Comparison of ENCODE assay signal across 8 mouse cellular contexts in genomic region chr9:15709599-15710381, GRCm38 (mm10). TPM values are rescaled to one million over a fixed set of nuclear protein-coding genes. Genes with fewer than 3 reads are reported as not detected.
A peak's percentile ranks its signal among the peaks of the same experiment; 100 is the strongest.
DNase-seq lines count a peak whose midpoint lies in the region; ATAC-seq and TF ChIP-seq lines count a peak whose summit lies in the region.

TSS of gene Slc36a4 (plus strand) at chr9:15709738.

- peak within 1 kb of the TSS; percentile 96 for H3K27ac ChIP-seq in hindbrain, embryonic 10.5 days
- H3K27ac ChIP-seq in lung, embryonic 16.5 days (ENCODE audit: low read length), result peak within 1 kb of the TSS; percentile 52; the same call in 1 of the 2 replicates
- H3K27ac ChIP-seq in thymus, adult 2 months (ENCODE audit: control insufficient read depth, insufficient read depth, low read length), result no peak within 1 kb of the TSS

- peaks cover 50% of the 10 kb centered on the region for H3K27me3 ChIP-seq in E14TG2a.4 (ENCODE audit: insufficient read depth, low read length)
- H3K27me3 ChIP-seq in hindbrain, embryonic 10.5 days (ENCODE audit: insufficient read depth, poor library complexity, severe bottlenecking), result peaks cover 14% of the 10 kb centered on the region
- H3K27me3 ChIP-seq in lung, embryonic 16.5 days (ENCODE audit: control insufficient read depth, insufficient read depth, low read depth, low read length), result no peaks in the 10 kb centered on the region
- no peaks in the 10 kb centered on the region for H3K27me3 ChIP-seq in thymus, adult 2 months (ENCODE audit: control insufficient read depth, insufficient read depth, low read length)

- no peaks in the 10 kb centered on the region for H3K9me3 ChIP-seq in E14TG2a.4 (ENCODE audit: low read length)
- H3K9me3 ChIP-seq in hindbrain, embryonic 10.5 days, result no peaks in the 10 kb centered on the region
- no peaks in the 10 kb centered on the region for H3K9me3 ChIP-seq in lung, embryonic 16.5 days (ENCODE audit: control insufficient read depth, low read length)

- peak within 1 kb of the TSS; percentile 90 for H3K4me2 ChIP-seq in lung, embryonic 16.5 days (ENCODE audit: low read depth, low read length)

- peak within 1 kb of the TSS; percentile 78 for H3K4me3 ChIP-seq in E14TG2a.4 (replicated peaks; ENCODE audit: low read length)
- H3K4me3 ChIP-seq in hindbrain, embryonic 10.5 days, result peak within 1 kb of the TSS; percentile 85
- H3K4me3 ChIP-seq in lung, embryonic 16.5 days (ENCODE audit: low read length), result peak within 1 kb of the TSS; percentile 72
- peak within 1 kb of the TSS; percentile 64 for H3K4me3 ChIP-seq in thymus, adult 2 months (ENCODE audit: control insufficient read depth, insufficient read depth, low read length)

- H3K4me1 ChIP-seq in E14TG2a.4 (replicated peaks; ENCODE audit: low read depth, low read length), result peaks cover 12% of the 10 kb centered on the region
- peaks cover 27% of the 10 kb centered on the region for H3K4me1 ChIP-seq in hindbrain, embryonic 10.5 days (replicated peaks)
- H3K4me1 ChIP-seq in lung, embryonic 16.5 days (replicated peaks; ENCODE audit: control insufficient read depth, insufficient read depth, low read length), result peaks cover 7% of the 10 kb centered on the region; the same call in 1 of the 2 replicates
- peaks cover 4% of the 10 kb centered on the region for H3K4me1 ChIP-seq in thymus, adult 2 months (replicated peaks; ENCODE audit: control insufficient read depth, insufficient read depth, low read length)

- DNase-seq in cerebellum, adult 11-12 months, result peak; percentile 78
- DNase-seq in hindbrain, embryonic 10.5 days (ENCODE audit: low spot score), result peak; percentile 76
- DNase-seq in layer of hippocampus, adult 9-11 months, result peak; percentile 78
- peak; percentile 51 for DNase-seq in ovary, adult 18-20 months (ENCODE audit: low spot score)
- DNase-seq in thymus, adult 2 months, result peak; percentile 67

- TF ChIP-seq CTCF in E14TG2a.4 (conservative IDR thresholded peaks at IDR 0.05; ENCODE audit: low read length), result no peak
- TF ChIP-seq CTCF in thymus, adult 2 months (IDR thresholded peaks at IDR 0.05; ENCODE audit: borderline replicate concordance, control insufficient read depth, extremely low read depth, insufficient read depth, low read length, poor library complexity), result no peak

- no peak for TF ChIP-seq POLR2A in thymus, adult 2 months (IDR thresholded peaks at IDR 0.05; ENCODE audit: control insufficient read depth, extremely low read depth, insufficient read depth, low read length, poor library complexity)

- H3K36me3 ChIP-seq in E14TG2a.4 (ENCODE audit: insufficient read depth, low read length), result no peaks in the 10 kb centered on the region
- H3K36me3 ChIP-seq in hindbrain, embryonic 10.5 days, result no peaks in the 10 kb centered on the region
- H3K36me3 ChIP-seq in lung, embryonic 16.5 days (ENCODE audit: control insufficient read depth, insufficient read depth, low read length), result no peaks in the 10 kb centered on the region
- no peaks in the 10 kb centered on the region for H3K36me3 ChIP-seq in thymus, adult 2 months (ENCODE audit: control insufficient read depth, insufficient read depth, low read length)

- peak; percentile 82 for ATAC-seq in frontal cortex, adult (ENCODE audit: low TSS enrichment)
- peak; percentile 92 for ATAC-seq in lung, embryonic 16.5 days (ENCODE audit: low read depth)

- WGBS in hindbrain, embryonic 10.5 days, result under 1% methylated on average over 75 of the region's 75 CpGs
- under 1% methylated on average over 54 of the region's 75 CpGs for WGBS in lung, embryonic 16.5 days
- WGBS in thymus, adult 2 months, result 1% methylated on average over 66 of the region's 75 CpGs

- peak within 1 kb of the TSS; percentile 82 for H3K9ac ChIP-seq in lung, embryonic 16.5 days (ENCODE audit: low read length)

RNA-seq across cellular contexts. Expression of gene Slc36a4, which starts in this region (rescaled TPM):
- polyA plus RNA-seq in hindbrain, embryonic 10.5 days (2016; fragmentation: Nextera tagmentation; extraction: Ambion mirVana), result 11.3 and 12.4 TPM in 2 replicates
- polyA plus RNA-seq in lung, embryonic 16.5 days (2015; fragmentation: Nextera tagmentation; extraction: Ambion mirVana), result 9.2 and 11.1 TPM in 2 replicates
- polyA plus RNA-seq in thymus, adult 2 months (2012; rRNA removed), result 4.7 and 4.8 TPM in 2 replicates
